Mouse (Mus musculus): ENCODE measurements around the gene S100a7a. TPM values are rescaled to one million over a fixed set of nuclear protein-coding genes. Genes with fewer than 3 reads are reported as not detected.

Gene S100a7a
- polyA plus RNA-seq, 1 experiment = not detected

GRCm38 (mm10) chr3:90621552-90621951 lies 32.3 kb upstream of the S100a7a start:
- TF ChIP-seq GATA1 (IDR thresholded peaks at IDR 0.05; ENCODE audit: low read length) = no peak

GRCm38 (mm10) chr3:90623435-90624071 lies 30.3 kb upstream of the S100a7a start:
- TF ChIP-seq GATA1 (IDR thresholded peaks at IDR 0.05; ENCODE audit: low read length) = no peak

GRCm38 (mm10) chr3:90625496-90625895 lies 28.3 kb upstream of the S100a7a start:
- no peak for TF ChIP-seq GATA1 (IDR thresholded peaks at IDR 0.05; ENCODE audit: low read length)

GRCm38 (mm10) chr3:90626266-90627021 lies 27.4 kb upstream of the S100a7a start:
- no peak for TF ChIP-seq GATA1 (IDR thresholded peaks at IDR 0.05; ENCODE audit: low read length)

- TF ChIP-seq GATA1 (IDR thresholded peaks at IDR 0.05; ENCODE audit: low read length) = no peak
Observed at GRCm38 (mm10) chr3:90627366-90627765, 26.5 kb upstream of the S100a7a start.

GRCm38 (mm10) chr3:90627807-90628206 lies 26.0 kb upstream of the S100a7a start:
- TF ChIP-seq GATA1 (IDR thresholded peaks at IDR 0.05; ENCODE audit: low read length) = no peak

- no peak for TF ChIP-seq GATA1 (IDR thresholded peaks at IDR 0.05; ENCODE audit: low read length)
Observed at GRCm38 (mm10) chr3:90629298-90629697, 24.5 kb upstream of the S100a7a start.

GRCm38 (mm10) chr3:90631984-90632383 lies 21.8 kb upstream of the S100a7a start:
- no peak for TF ChIP-seq GATA1 (IDR thresholded peaks at IDR 0.05; ENCODE audit: low read length)

GRCm38 (mm10) chr3:90638511-90639275 lies 15.1 kb upstream of the S100a7a start:
- TF ChIP-seq GATA1 (IDR thresholded peaks at IDR 0.05; ENCODE audit: low read length) = no peak

GRCm38 (mm10) chr3:90639511-90640154 lies 14.2 kb upstream of the S100a7a start:
- TF ChIP-seq GATA1 (IDR thresholded peaks at IDR 0.05; ENCODE audit: low read length) = no peak

GRCm38 (mm10) chr3:90640981-90641380 lies 12.8 kb upstream of the S100a7a start:
- TF ChIP-seq GATA1 (IDR thresholded peaks at IDR 0.05; ENCODE audit: low read length) = no peak

- no peak for TF ChIP-seq GATA1 (IDR thresholded peaks at IDR 0.05; ENCODE audit: low read length)
Observed at GRCm38 (mm10) chr3:90644220-90644619, 9.6 kb upstream of the S100a7a start.

GRCm38 (mm10) chr3:90647291-90647690 lies 6.5 kb upstream of the S100a7a start:
- TF ChIP-seq GATA1 (IDR thresholded peaks at IDR 0.05; ENCODE audit: low read length) = no peak

GRCm38 (mm10) chr3:90648981-90649380 lies 4.8 kb upstream of the S100a7a start:
- no peak for TF ChIP-seq GATA1 (IDR thresholded peaks at IDR 0.05; ENCODE audit: low read length)

GRCm38 (mm10) chr3:90649832-90650231 lies 4.0 kb upstream of the S100a7a start:
- no peak for TF ChIP-seq GATA1 (IDR thresholded peaks at IDR 0.05; ENCODE audit: low read length)

Measured in G1E-ER4 (cell line).